Mouse (Mus musculus) hindbrain, postnatal 0 days (tissue): ENCODE data around the gene Btbd35f13. TPM values are rescaled to one million over a fixed set of nuclear protein-coding genes. Genes with fewer than 3 reads are reported as not detected.
"Not testable (repeated sequence)": the region's sequence is repeated elsewhere in the genome, so short reads cannot be mapped to it uniquely, and the experiment has no call there.

ENCODE experiments used
- ATAC-seq: fragments of 200-750 bp; cut with Nextera tagmentation; 2 replicates; pipeline ENCODE4 v1.8.0; 2017; ENCODE audit warnings: mild to moderate bottlenecking, moderate TSS enrichment, moderate library complexity
- DNase-seq: peaks from one replicate; pipeline ENCODE4 v3.0.0-alpha.2; 2015; ENCODE audit warnings: low spot score
- H3K27ac ChIP-seq: fragments of 300-500 bp; sonication (generic); 2 replicates; pipeline ENCODE4 v1.5.1; 2014; ENCODE audit warnings: mild to moderate bottlenecking
- H3K27me3 ChIP-seq: fragments of 300-500 bp; sonication (generic); 2 replicates; pipeline ENCODE4 v1.6.1; 2014; ENCODE audit warnings: low read length, mixed read lengths; ENCODE audit not compliant: insufficient read depth
- H3K36me3 ChIP-seq: fragments of 300-500 bp; sonication (generic); 2 replicates; pipeline ENCODE4 v1.6.1; 2014; ENCODE audit warnings: low read length, mixed read lengths; ENCODE audit not compliant: insufficient read depth
- H3K4me1 ChIP-seq: fragments of 300-500 bp; sonication (generic); 2 replicates; pipeline ENCODE4 v1.6.1; 2014; ENCODE audit warnings: antibody characterized with exemption, low read length, mixed read lengths; ENCODE audit not compliant: insufficient read depth
- H3K4me2 ChIP-seq: fragments of 300-500 bp; sonication (generic); 2 replicates; pipeline ENCODE4 v1.6.1; 2014; ENCODE audit warnings: low read depth, mild to moderate bottlenecking, low read length, moderate library complexity, mixed read lengths
- H3K4me3 ChIP-seq: fragments of 300-500 bp; sonication (generic); 2 replicates; pipeline ENCODE4 v1.5.1; 2014; ENCODE audit warnings: low read length
- H3K9ac ChIP-seq: fragments of 300-500 bp; sonication (generic); replicated peaks from 2 replicates; pipeline ENCODE4 v1.6.1; 2014; ENCODE audit warnings: mild to moderate bottlenecking, low read length, moderate library complexity, mixed read lengths
- H3K9me3 ChIP-seq: fragments of 300-500 bp; sonication (generic); 2 replicates; pipeline ENCODE4 v1.6.1; 2016; ENCODE audit warnings: low read length, mixed read lengths
- WGBS: fragments of 180-500 bp; shearing (Covaris S2); extraction: QIAGEN DNeasy Blood & Tissue Kit; methylation state at CpG from one replicate; pipeline ENCODE4 v1.1.7; 2014; 5-methylcytosine and 5-hydroxymethylcytosine counted together
- polyA plus RNA-seq: library from polyadenylated mRNA; unstranded; fragments of >200 nt; fragmentation: Nextera tagmentation; extraction: Ambion mirVana; gene quantifications from 2 replicates; pipeline ENCODE4 v1.2.1, GENCODE M21; 2015
- total RNA-seq: library from RNA; depleted of rRNA; stranded (reverse); fragments of >200 nt; gene quantifications from 2 replicates; pipeline ENCODE4 v1.2.3, GENCODE M21; 2014; rRNA removed

Gene Btbd35f13
- total RNA-seq (not detected in 2 replicates), polyA plus RNA-seq (not detected in 2 replicates)

- H3K4me2 ChIP-seq, H3K9me3 ChIP-seq, H3K36me3 ChIP-seq, H3K9ac ChIP-seq, H3K4me3 ChIP-seq, H3K27ac ChIP-seq, ATAC-seq, H3K27me3 ChIP-seq, DNase-seq, H3K4me1 ChIP-seq: not testable (repeated sequence)
- WGBS, result 64% methylated on average over 2 of the region's 3 CpGs
These were observed at the start of gene Btbd35f13 for GRCm38 (mm10) chrX:33656872-33657271. TSS of gene Btbd35f13 (plus strand) at chrX:33657172.

GRCm38 (mm10) chrX:33702249-33702648, 45.3 kb downstream of the Btbd35f13 start, which contains the start of gene Btbd35f14:
TSS of gene Btbd35f14 (minus strand) at chrX:33702349.
- H3K9ac ChIP-seq, H3K27ac ChIP-seq, H3K36me3 ChIP-seq, H3K4me3 ChIP-seq, H3K4me2 ChIP-seq, ATAC-seq, H3K27me3 ChIP-seq, DNase-seq, H3K9me3 ChIP-seq, H3K4me1 ChIP-seq: not testable (repeated sequence)
- WGBS, result no CpG with 5 or more reads among the region's 3 CpGs

Other genes with a start within 250 kb of the Btbd35f13 start
- not detected in 2 replicates for gene Btbd35f15, start 79.9 kb upstream of the Btbd35f13 start, total RNA-seq
- gene Btbd35f15, start 79.9 kb upstream of the Btbd35f13 start, polyA plus RNA-seq, result not detected in 2 replicates
- gene Btbd35f14, start 45.2 kb downstream of the Btbd35f13 start, total RNA-seq, result not detected in 2 replicates
- not detected in 2 replicates for gene Btbd35f14, start 45.2 kb downstream of the Btbd35f13 start, polyA plus RNA-seq